Mouse (Mus musculus) intestine, postnatal 0 days (tissue): Measurements from ENCODE around the gene Srbd1. TPM values are rescaled to one million over a fixed set of nuclear protein-coding genes. Genes with fewer than 3 reads are reported as not detected.

ENCODE experiments used
- ATAC-seq: fragments of 200-750 bp; cut with Nextera tagmentation; 2 replicates; pipeline ENCODE4 v1.8.0; 2017; ENCODE audit warnings: mild to moderate bottlenecking, moderate TSS enrichment, moderate library complexity
- H3K27ac ChIP-seq: fragments of 300-500 bp; sonication (generic); 2 replicates; pipeline ENCODE4 v1.5.1; 2014; ENCODE audit warnings: mild to moderate bottlenecking, low read depth, low read length, moderate library complexity
- H3K27me3 ChIP-seq: fragments of 300-500 bp; sonication (generic); replicated peaks from 2 replicates; pipeline ENCODE4 v1.6.1; 2014; ENCODE audit warnings: low read length, mixed read lengths; ENCODE audit not compliant: control insufficient read depth, insufficient read depth
- H3K36me3 ChIP-seq: fragments of 300-500 bp; sonication (generic); 2 replicates; pipeline ENCODE4 v1.6.1; 2014; ENCODE audit warnings: mild to moderate bottlenecking, moderate library complexity; ENCODE audit not compliant: control insufficient read depth, insufficient read depth
- H3K4me1 ChIP-seq: fragments of 300-500 bp; sonication (generic); replicated peaks from 2 replicates; pipeline ENCODE4 v1.6.1; 2014; ENCODE audit warnings: antibody characterized with exemption, low read length, mixed read lengths; ENCODE audit not compliant: control insufficient read depth, insufficient read depth
- H3K4me2 ChIP-seq: fragments of 300-500 bp; sonication (generic); replicated peaks from 2 replicates; pipeline ENCODE4 v1.6.1; 2014; ENCODE audit warnings: low read depth, mild to moderate bottlenecking, moderate library complexity
- H3K4me3 ChIP-seq: fragments of 300-500 bp; sonication (generic); 2 replicates; pipeline ENCODE4 v1.5.1; 2014; ENCODE audit warnings: low read depth, low read length
- H3K9ac ChIP-seq: fragments of 300-500 bp; sonication (generic); 2 replicates; pipeline ENCODE4 v1.6.1; 2014; ENCODE audit warnings: mild to moderate bottlenecking, low read depth, low read length
- H3K9me3 ChIP-seq: fragments of 300-500 bp; sonication (generic); 2 replicates; pipeline ENCODE4 v1.6.1; 2016; ENCODE audit warnings: mixed run types; ENCODE audit not compliant: control insufficient read depth
- CTCF ChIP-seq: sonication (generic); IDR thresholded peaks from 2 replicates; pipeline ENCODE4 v1.5.1; 2016; ENCODE audit warnings: low read depth, mild to moderate bottlenecking, control low read depth, antibody characterized with exemption, moderate library complexity
- WGBS: fragments of 180-500 bp; shearing (Covaris S2); extraction: QIAGEN DNeasy Blood & Tissue Kit; methylation state at CpG from one replicate; pipeline ENCODE4 v1.1.7; 2014; 5-methylcytosine and 5-hydroxymethylcytosine counted together
- polyA plus RNA-seq: library from polyadenylated mRNA; unstranded; fragments of >200 nt; fragmentation: Nextera tagmentation; extraction: Ambion mirVana; gene quantifications from 2 replicates; pipeline ENCODE4 v1.2.1, GENCODE M21; 2015

The Srbd1 gene
- polyA plus RNA-seq, 1 experiment from 2014 or later, result 3.6 TPM

DNA sequence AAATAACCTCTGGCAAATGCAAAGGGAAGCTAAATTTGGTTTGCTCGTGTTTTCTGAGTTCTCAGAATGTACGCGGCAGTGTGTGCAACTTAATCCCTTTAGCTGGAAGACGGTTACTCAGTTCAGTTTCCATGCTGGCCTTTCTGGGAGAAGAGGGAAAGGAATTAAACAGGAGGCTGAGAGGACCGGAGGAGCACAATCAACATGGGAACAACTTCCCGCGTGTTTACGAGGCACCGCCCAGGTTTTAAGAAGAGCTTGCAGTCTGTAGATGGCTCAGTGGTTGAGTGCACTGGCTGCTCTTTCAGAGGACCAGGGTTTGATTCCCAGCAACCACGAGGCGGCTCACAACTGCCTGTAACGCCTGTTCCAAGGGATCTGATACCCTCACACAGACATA lies 109.8 kb downstream of the Srbd1 start:
- ATAC-seq, result no peak
- Histone ChIP-seq H3K4me2 (no peak overlapping the region), H3K9ac (no peak overlapping the region), H3K36me3 (no peaks in the 10 kb centered on the region), H3K27ac (no peak overlapping the region), H3K4me3 (no peak overlapping the region), H3K27me3 (no peaks in the 10 kb centered on the region), H3K4me1 (no peaks in the 10 kb centered on the region), H3K9me3 (no peaks in the 10 kb centered on the region)
- 75% methylated on average over 12 of the region's 12 CpGs for WGBS
- TF ChIP-seq CTCF, result no peak

DNA sequence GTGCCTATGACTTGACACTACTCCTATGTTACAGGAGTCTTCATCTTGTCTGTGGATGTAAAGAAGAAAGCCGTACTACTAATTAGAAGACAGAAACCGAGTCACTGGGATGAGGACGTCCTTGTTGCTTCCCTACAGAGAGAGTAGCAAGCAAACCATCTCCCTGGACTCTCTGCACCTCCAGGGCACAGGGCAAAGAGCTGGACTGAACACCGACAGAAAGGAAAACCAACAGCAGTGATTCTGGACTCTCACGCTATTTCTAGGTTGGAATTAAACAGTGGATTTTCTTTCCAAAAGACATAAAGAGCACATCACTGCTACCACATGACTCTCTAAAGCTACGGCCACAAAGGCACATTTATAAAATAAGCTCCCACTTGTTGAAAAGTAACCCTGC lies 110.3 kb downstream of the Srbd1 start:
- Histone ChIP-seq H3K4me2 (no peak overlapping the region), H3K27me3 (no peaks in the 10 kb centered on the region), H3K4me1 (no peaks in the 10 kb centered on the region), H3K27ac (no peak overlapping the region), H3K9ac (no peak overlapping the region), H3K36me3 (no peaks in the 10 kb centered on the region), H3K9me3 (no peaks in the 10 kb centered on the region), H3K4me3 (no peak overlapping the region)
- WGBS, result 83% methylated on average over 6 of the region's 6 CpGs
- no peak for ATAC-seq
- no peak for TF ChIP-seq CTCF

DNA sequence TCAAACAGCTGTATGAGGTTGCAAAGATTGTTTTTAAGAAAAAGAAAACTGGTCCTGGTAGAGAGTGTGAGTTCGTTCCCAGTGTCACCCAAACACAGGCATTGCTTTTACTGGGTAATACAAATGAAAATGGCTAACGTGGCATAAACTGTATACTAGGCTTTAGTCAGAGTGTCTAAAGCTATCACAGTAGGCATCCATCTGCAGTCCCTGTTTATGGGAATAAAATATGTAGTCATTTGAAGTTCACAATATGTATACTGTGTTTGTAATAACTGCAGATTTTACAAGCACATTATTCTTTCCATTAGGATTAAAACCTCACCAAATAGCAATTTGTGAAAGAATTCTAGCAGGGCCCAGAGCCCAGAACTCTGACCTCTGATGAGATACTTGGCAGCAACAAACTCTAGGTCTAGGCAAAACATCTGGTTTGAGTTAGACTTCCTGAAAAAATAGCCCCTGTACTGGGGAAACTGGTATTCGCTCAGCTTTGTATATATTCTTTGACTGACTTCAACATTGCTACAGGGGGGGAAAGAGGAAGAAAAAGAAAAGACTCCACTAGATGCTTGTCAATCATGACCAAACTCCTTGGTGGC lies 112.8 kb downstream of the Srbd1 start:
- Histone ChIP-seq H3K9me3 (no peaks in the 10 kb centered on the region), H3K27me3 (no peaks in the 10 kb centered on the region), H3K9ac (no peak overlapping the region), H3K36me3 (no peaks in the 10 kb centered on the region), H3K4me2 (no peak overlapping the region), H3K27ac (no peak overlapping the region), H3K4me1 (no peaks in the 10 kb centered on the region), H3K4me3 (no peak overlapping the region)
- no peak for ATAC-seq
- TF ChIP-seq CTCF, result no peak
- 62% methylated on average over 3 of the region's 3 CpGs for WGBS

DNA sequence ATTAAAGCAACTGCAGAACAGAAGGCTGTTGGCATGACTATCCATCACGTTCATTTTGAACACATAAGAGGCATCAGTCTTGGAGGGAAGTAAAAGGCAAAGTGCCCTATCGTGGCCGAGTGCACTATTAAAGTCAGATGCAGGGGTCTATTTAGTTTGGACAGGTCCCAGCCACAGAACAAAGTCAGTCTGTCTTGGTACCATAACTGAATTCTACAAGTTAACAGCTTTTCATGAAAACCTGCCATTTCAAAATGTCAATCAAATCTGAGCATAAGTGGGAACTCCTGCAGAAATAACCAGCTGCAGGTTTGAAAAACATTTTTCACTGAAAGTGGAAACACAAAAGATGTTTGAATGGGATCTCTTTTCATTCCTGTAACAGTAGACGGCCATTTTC lies 115.0 kb downstream of the Srbd1 start:
- TF ChIP-seq CTCF, result no peak
- ATAC-seq, result no peak
- H3K4me3 ChIP-seq, result no peak overlapping the region
- H3K4me2 ChIP-seq, result no peak overlapping the region
- H3K9ac ChIP-seq, result no peak overlapping the region
- no peaks in the 10 kb centered on the region for H3K36me3 ChIP-seq
- no peaks in the 10 kb centered on the region for H3K27me3 ChIP-seq
- WGBS, result 84% methylated on average over 4 of the region's 4 CpGs
- no peak overlapping the region for H3K27ac ChIP-seq
- no peaks in the 10 kb centered on the region for H3K4me1 ChIP-seq
- no peaks in the 10 kb centered on the region for H3K9me3 ChIP-seq

DNA sequence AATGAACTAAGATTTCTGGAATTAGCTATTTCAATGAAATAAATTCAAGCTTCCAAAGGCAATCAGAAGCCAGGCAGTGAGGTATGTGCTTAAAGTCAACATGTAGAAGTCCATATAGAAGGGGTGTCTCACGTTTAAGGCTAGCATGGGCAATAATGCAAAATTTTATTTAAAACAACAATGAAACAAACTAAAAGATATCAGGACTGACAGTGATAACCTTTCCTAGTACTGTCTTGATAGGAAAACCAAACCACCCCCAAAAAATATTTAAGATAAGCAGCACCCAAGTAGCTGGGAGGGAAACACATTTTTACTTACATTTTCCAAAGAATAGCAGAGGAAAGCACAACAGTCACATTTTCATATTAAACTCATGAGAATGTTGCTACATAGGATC lies 115.8 kb downstream of the Srbd1 start:
- Histone ChIP-seq H3K9ac (no peak overlapping the region), H3K36me3 (no peaks in the 10 kb centered on the region), H3K9me3 (no peaks in the 10 kb centered on the region), H3K4me1 (no peaks in the 10 kb centered on the region), H3K27ac (no peak overlapping the region), H3K27me3 (no peaks in the 10 kb centered on the region), H3K4me3 (no peak overlapping the region), H3K4me2 (no peak overlapping the region)
- 89% methylated on average over 1 of the region's 1 CpGs for WGBS
- no peak for ATAC-seq
- TF ChIP-seq CTCF, result no peak

DNA sequence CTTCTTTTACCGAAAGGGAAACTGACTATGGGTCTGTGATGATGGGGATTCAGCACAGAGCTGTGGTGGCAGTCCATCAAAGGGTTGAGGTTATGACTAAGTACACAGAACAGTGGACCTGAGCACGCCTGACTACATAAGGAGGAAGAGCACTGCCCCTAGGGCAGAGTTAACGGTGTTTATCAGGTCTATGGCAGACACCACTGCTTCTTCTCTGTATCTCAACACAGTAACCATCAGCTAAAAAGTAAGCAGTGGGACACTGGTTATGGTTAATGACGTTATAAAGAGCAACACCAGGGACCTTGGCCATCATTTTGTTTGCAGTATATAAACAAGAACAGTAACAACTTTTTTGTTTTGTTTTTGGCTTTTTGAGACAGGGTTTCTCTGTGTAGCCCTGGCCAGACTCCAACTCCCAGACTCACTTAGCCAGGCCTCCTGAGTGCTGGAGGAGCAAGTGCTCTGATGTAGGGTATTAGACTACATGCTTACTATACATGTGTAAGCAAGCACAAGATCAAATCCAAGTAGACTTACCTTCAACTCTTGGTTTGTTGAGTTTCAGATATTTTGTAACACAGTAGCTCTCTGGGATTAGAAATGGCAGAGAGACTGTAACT lies 117.3 kb downstream of the Srbd1 start:
- no peak overlapping the region for H3K9ac ChIP-seq
- no peaks in the 10 kb centered on the region for H3K27me3 ChIP-seq
- H3K4me1 ChIP-seq, result no peaks in the 10 kb centered on the region
- H3K9me3 ChIP-seq, result no peaks in the 10 kb centered on the region
- TF ChIP-seq CTCF, result no peak
- no peaks in the 10 kb centered on the region for H3K36me3 ChIP-seq
- no peak overlapping the region for H3K27ac ChIP-seq
- WGBS, result 76% methylated on average over 4 of the region's 4 CpGs
- no peak overlapping the region for H3K4me3 ChIP-seq
- ATAC-seq, result no peak
- no peak overlapping the region for H3K4me2 ChIP-seq

DNA sequence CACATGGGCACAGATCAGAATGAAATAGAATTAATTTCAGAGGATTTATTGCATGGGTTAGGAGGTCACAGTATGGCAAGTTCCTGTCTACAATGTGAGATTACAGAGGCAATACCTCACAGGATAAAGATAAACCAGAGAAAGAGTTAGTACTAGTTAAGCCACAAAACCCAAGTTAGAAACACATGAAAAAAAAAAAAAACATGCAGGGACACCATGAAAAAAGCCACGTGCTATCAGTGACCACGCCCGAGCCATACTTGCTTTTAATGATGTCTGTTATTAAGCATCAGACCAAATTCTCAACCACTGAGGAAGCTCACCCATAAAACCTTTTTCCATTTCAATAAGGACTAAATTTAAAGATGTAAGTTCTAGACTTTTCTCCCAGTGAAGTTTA lies 120.4 kb downstream of the Srbd1 start:
- H3K4me3 ChIP-seq, result no peak overlapping the region
- ATAC-seq, result no peak
- no peak overlapping the region for H3K27ac ChIP-seq
- no peaks in the 10 kb centered on the region for H3K9me3 ChIP-seq
- no peak for TF ChIP-seq CTCF
- WGBS, result 76% methylated on average over 3 of the region's 3 CpGs
- H3K4me1 ChIP-seq, result no peaks in the 10 kb centered on the region
- H3K27me3 ChIP-seq, result no peaks in the 10 kb centered on the region
- H3K36me3 ChIP-seq, result no peaks in the 10 kb centered on the region
- H3K4me2 ChIP-seq, result no peak overlapping the region
- H3K9ac ChIP-seq, result no peak overlapping the region
